9 mouse cellular contexts compared by ENCODE assay signal in genomic region chr10:119615240-119615885, GRCm38 (mm10).
DNase-seq lines count a peak whose midpoint lies in the region; ATAC-seq and TF ChIP-seq lines count a peak whose summit lies in the region.
"Had no signal": no experiment of that assay in that cellular context is flagged by ENCODE, and none has a peak within 500 bp of the region (broad histone marks: within the 10 kb centered on the region; RNA-seq: fewer than 3 reads in every experiment).

No protein-coding gene starts in this region.

- TF ChIP-seq CTCF in forebrain, postnatal 0 days (IDR thresholded peaks at IDR 0.05; ENCODE audit: low read depth) = no peak

- WGBS in forebrain, postnatal 0 days = 68% methylated on average over 14 of the region's 14 CpGs
- WGBS in large intestine, adult 2 months = 67% methylated on average over 14 of the region's 14 CpGs

- 0 out of 2 replicates have a peak overlapping the region, but pooled peaks have one; percentile 2 for H3K27ac ChIP-seq in forebrain, postnatal 0 days (ENCODE audit: low read depth, low read length)

- H3K9me3 ChIP-seq in forebrain, postnatal 0 days (ENCODE audit: low read length) = no peaks in the 10 kb centered on the region

- ATAC-seq in forebrain, postnatal 0 days = peak; percentile 86
- ATAC-seq in megakaryocyte, adult 5-6 weeks (ENCODE audit: poor library complexity, severe bottlenecking) = no peak

- peak; percentile 76 for DNase-seq in 3134 (ENCODE audit: extremely low read depth, insufficient read length, low spot score)
- DNase-seq in adrenal gland, postnatal 10 days = peak; percentile 94
- DNase-seq in forebrain, postnatal 0 days = peak; percentile 72
- peak; percentile 57 to 78 for DNase-seq in heart, postnatal 36 days
- DNase-seq in large intestine, adult 2 months (ENCODE audit: low read depth, low spot score) = peak; percentile 78
- DNase-seq in lung, postnatal 10 days = peak; percentile 92
- DNase-seq in right cerebral cortex, postnatal 36 days (ENCODE audit: low spot score in 2 of 2) = peak; percentile 12 to 19

- peaks cover 9% of the 10 kb centered on the region; the same call in 1 of the 2 replicates for H3K4me1 ChIP-seq in forebrain, postnatal 0 days (ENCODE audit: insufficient read depth)

- H3K36me3 ChIP-seq in forebrain, postnatal 0 days (ENCODE audit: insufficient read depth) = no peaks in the 10 kb centered on the region

- intact Hi-C loops in heart, postnatal 36 days (cut with DNase I) = no loop called here

- no peaks in the 10 kb centered on the region for H3K27me3 ChIP-seq in forebrain, postnatal 0 days (ENCODE audit: insufficient read depth, low read length)
- H3K27me3 ChIP-seq: megakaryocyte, embryonic 14.5 days had no signal

- H3K4me3 ChIP-seq in forebrain, postnatal 0 days (ENCODE audit: low read depth, low read length) = no peak overlapping the region
- H3K4me3 ChIP-seq: megakaryocyte, embryonic 14.5 days had no signal

- no peak overlapping the region for H3K9ac ChIP-seq in forebrain, postnatal 0 days

- no peak overlapping the region for H3K4me2 ChIP-seq in forebrain, postnatal 0 days (ENCODE audit: low read depth)

Comparison
In these comparisons a context has a peak if more than half of its experiments do, and no peak if none do; other contexts are left out.
1. DNase-seq: peak in every context shown above with its lines; median percentile 94 in adrenal gland, postnatal 10 days; 92 in lung, postnatal 10 days; 78 in large intestine, adult 2 months; 76 in 3134; 72 in forebrain, postnatal 0 days; 68 in heart, postnatal 36 days; 16 in right cerebral cortex, postnatal 36 days.